Mouse (Mus musculus) adrenal gland, adult 8-10 months (tissue): Measurements from ENCODE around the gene Veph1. TPM values are rescaled to one million over a fixed set of nuclear protein-coding genes. Genes with fewer than 3 reads are reported as not detected.

ENCODE experiments used
- DNase-seq: peaks from one replicate; pipeline ENCODE4 v3.0.0; 2022
- total RNA-seq, 4 experiments: library from RNA; stranded (reverse); gene quantifications; 2 replicates each; pipeline ENCODE4 v1.2.4; 2022

The Veph1 gene
- total RNA-seq, 4 experiments from 2014 or later, result not detected

DNA sequence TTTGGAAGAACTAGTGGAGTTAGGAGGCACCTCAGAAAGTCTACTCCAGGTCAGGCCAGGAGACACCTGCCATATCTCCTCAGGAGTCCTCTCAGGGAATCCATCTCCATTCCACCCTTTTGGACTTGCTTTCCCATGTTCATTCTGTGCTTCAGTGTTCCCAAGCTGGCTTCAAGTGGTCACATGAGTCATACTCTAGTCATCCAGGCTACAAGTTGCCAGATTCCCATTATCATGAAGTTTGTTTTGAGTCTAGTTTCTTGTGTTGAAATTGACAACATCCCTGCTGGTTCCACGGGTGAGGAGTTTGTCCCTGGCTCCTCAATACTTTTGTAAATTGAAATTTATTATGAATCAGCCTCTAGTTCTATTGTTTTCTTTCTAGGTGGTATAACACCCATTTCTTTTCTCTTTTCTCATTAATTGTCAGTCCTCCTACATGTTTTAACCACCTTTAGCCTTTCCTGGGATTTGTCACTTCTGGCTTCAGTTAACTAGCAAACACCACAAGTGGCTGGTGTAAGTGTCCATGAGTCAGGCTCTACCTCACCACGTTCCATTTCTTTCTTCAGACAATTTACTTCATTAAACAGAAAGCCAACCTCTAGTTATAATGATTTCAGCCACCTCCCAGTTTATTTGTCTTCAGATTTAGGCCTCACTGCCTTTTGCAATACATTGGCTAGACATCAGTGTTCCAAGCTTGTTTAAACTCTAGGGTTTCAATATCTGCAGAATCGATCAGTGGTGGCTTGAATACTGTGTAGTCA, 288.8 kb downstream of the Veph1 start:
- no peak for DNase-seq

- DNase-seq, result no peak
Measured at GRCm38 (mm10) chr3:66004989-66005388, 291.6 kb downstream of the Veph1 start.

DNA sequence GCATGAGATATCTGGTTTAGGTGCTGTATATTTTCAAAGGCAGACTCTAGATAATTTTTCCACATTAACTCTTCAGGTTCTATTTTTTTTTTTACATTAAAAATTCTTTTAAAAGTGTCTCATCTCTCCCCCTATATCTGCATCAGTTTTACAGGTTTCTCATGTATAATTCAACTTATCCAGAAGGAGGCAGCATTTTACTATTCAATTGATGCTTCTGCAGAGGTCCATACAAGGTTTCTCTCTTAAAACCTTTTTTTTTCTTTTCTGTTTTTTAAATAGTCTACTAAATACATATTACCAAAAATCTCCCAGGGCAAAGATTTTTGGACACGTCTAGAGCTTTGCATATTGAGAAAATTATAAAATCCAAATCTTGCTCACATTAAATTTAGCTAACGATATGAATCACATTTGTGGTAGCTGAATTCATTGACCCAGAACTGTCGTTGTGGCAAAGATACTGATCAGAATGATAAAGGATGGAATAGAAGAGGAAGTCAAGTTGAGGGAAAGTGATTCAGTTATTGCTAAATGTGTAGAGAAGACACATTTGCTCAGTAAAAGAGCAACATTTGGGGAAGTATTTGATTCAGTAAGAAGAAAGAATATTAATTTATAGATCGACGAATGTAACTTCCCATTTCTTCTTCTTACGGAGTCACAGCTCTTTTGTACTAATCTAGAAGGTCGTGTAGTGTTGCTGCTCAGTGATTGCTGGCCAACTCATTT, 292.3 kb downstream of the Veph1 start:
- no peak for DNase-seq

Other genes with a start within 250 kb of the Veph1 start
- gene Ptx3, start 76.9 kb downstream of the Veph1 start, total RNA-seq, result under 1 TPM in 2 of 4 experiments, not detected in 2; 0.18 to 0.59 TPM